Mouse (Mus musculus) testis, adult 2 months (tissue): Measurements from ENCODE around the gene Car12. TPM values are rescaled to one million over a fixed set of nuclear protein-coding genes. Genes with fewer than 3 reads are reported as not detected.

ENCODE experiments used
- H3K27ac ChIP-seq: fragments of 200-500 bp; 2 replicates; pipeline ENCODE4 v1.5.1; 2012; ENCODE audit warnings: low read depth, low read length; ENCODE audit not compliant: control insufficient read depth, insufficient read depth
- H3K27me3 ChIP-seq: fragments of 200-500 bp; 2 replicates; pipeline ENCODE4 v1.6.1; 2012; ENCODE audit warnings: mild to moderate bottlenecking, low read length, moderate library complexity; ENCODE audit not compliant: control insufficient read depth, insufficient read depth
- H3K36me3 ChIP-seq: fragments of 200-500 bp; 2 replicates; pipeline ENCODE4 v1.6.1; 2012; ENCODE audit warnings: mild to moderate bottlenecking, low read length; ENCODE audit not compliant: control insufficient read depth, insufficient read depth
- H3K4me1 ChIP-seq: fragments of 200-500 bp; 2 replicates; pipeline ENCODE4 v1.6.1; 2012; ENCODE audit warnings: low read length; ENCODE audit not compliant: control insufficient read depth, insufficient read depth
- H3K4me3 ChIP-seq: fragments of 200-500 bp; 2 replicates; pipeline ENCODE4 v1.5.1; 2012; ENCODE audit warnings: low read depth, mild to moderate bottlenecking, low read length, moderate library complexity, mixed read lengths; ENCODE audit not compliant: control insufficient read depth
- CTCF ChIP-seq: fragments of 200-500 bp; IDR thresholded peaks from 2 replicates; pipeline ENCODE4 v1.5.1; 2012; ENCODE audit warnings: low read depth, mild to moderate bottlenecking, inconsistent platforms, low read length, moderate library complexity; ENCODE audit not compliant: control insufficient read depth, insufficient read depth, insufficient replicate concordance
- POLR2A ChIP-seq: fragments of 200-500 bp; IDR thresholded peaks from 2 replicates; pipeline ENCODE4 v1.6.1; 2012; ENCODE audit warnings: low read depth, mild to moderate bottlenecking, inconsistent platforms, low read length, moderate library complexity; ENCODE audit not compliant: control insufficient read depth
- polyA plus RNA-seq: library from polyadenylated mRNA; depleted of rRNA; stranded (reverse); fragments of >200 nt; gene quantifications from 2 replicates; pipeline ENCODE4 v1.2.3, GENCODE M21; 2012; rRNA removed

The Car12 gene
- 1.5 and 1.9 TPM in 2 replicates for polyA plus RNA-seq

GRCm38 (mm10) chr9:66713135-66714021, at the start of gene Car12:
Gene Car12 (plus strand): TSS chr9:66713686.
- no peak within 1 kb of the TSS for H3K27ac ChIP-seq
- H3K4me3 ChIP-seq = peak within 1 kb of the TSS; percentile 13
- H3K36me3 ChIP-seq = no peaks in the 10 kb centered on the region
- peaks cover 14% of the 10 kb centered on the region for H3K4me1 ChIP-seq
- H3K27me3 ChIP-seq = no peaks in the 10 kb centered on the region
- TF ChIP-seq CTCF (no peak), POLR2A (no peak)

DNA sequence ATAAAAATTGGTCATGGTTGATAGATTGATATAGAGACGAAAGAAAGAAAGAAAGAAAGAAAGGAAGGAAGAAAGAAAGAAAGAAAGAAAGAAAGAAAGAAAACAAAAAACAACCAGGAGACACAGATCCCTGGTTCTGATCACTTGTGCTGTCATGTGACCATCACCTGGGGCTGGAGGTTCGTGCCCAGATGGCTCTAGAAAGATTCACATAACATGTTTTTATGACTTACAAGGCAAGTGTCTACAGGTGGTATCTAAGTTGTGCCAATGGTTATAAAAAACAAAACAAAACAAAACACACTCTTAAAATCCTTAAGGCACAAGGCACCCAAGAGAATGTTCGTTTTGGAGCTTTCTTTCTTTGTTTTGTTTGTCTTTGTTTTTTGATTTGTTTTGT, 49.7 kb upstream of the Car12 start:
- Histone ChIP-seq H3K27me3 (no peaks in the 10 kb centered on the region), H3K36me3 (no peaks in the 10 kb centered on the region), H3K27ac (no peak overlapping the region), H3K4me3 (no peak overlapping the region), H3K4me1 (peaks cover 6% of the 10 kb centered on the region)
- TF ChIP-seq CTCF (no peak), POLR2A (no peak)

- H3K27ac ChIP-seq = no peak overlapping the region
- no peaks in the 10 kb centered on the region for H3K36me3 ChIP-seq
- TF ChIP-seq CTCF (peak; percentile 26; the same call in 1 of the 2 replicates), POLR2A (no peak)
- peaks cover 6% of the 10 kb centered on the region for H3K4me1 ChIP-seq
- no peaks in the 10 kb centered on the region for H3K27me3 ChIP-seq
- H3K4me3 ChIP-seq = no peak overlapping the region
Measured at GRCm38 (mm10) chr9:66664561-66664960, 48.9 kb upstream of the Car12 start.

- H3K27ac ChIP-seq = peak overlapping the region; percentile 32; the same call in 1 of the 2 replicates
- peaks cover 6% of the 10 kb centered on the region for H3K4me1 ChIP-seq
Measured at GRCm38 (mm10) chr9:66666153-66666552, 47.3 kb upstream of the Car12 start.

DNA sequence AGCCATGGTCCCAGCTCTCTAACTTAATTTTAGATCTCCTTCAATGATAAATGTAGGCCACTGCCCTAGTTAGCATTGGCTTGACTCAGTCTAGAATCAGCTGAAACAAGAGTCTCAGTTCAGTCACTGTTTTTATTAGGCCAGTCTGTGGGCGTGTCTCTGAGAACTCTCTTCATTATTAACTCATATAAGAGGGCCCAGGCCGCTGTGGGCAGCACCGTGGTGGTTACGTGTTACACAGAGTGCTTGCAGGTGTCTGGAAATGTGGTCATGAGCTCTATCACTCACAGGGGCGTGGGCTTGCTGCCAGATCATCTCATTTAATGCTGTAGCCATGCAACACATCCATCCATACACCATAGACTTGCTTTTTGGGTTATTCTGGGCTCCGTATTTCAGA, 46.4 kb upstream of the Car12 start:
- Histone ChIP-seq H3K27ac (no peak overlapping the region), H3K36me3 (no peaks in the 10 kb centered on the region), H3K4me1 (peaks cover 6% of the 10 kb centered on the region), H3K4me3 (no peak overlapping the region), H3K27me3 (no peaks in the 10 kb centered on the region)
- TF ChIP-seq POLR2A (no peak), CTCF (no peak)

More at GRCm38 (mm10) chr9:66666153-66666552, 47.3 kb upstream of the Car12 start:
- TF ChIP-seq POLR2A = no peak
- TF ChIP-seq CTCF = no peak
- Histone ChIP-seq H3K27me3 (no peaks in the 10 kb centered on the region), H3K36me3 (no peaks in the 10 kb centered on the region), H3K4me3 (no peak overlapping the region)

GRCm38 (mm10) chr9:66667868-66668267, 45.6 kb upstream of the Car12 start:
- no peaks in the 10 kb centered on the region for H3K36me3 ChIP-seq

DNA sequence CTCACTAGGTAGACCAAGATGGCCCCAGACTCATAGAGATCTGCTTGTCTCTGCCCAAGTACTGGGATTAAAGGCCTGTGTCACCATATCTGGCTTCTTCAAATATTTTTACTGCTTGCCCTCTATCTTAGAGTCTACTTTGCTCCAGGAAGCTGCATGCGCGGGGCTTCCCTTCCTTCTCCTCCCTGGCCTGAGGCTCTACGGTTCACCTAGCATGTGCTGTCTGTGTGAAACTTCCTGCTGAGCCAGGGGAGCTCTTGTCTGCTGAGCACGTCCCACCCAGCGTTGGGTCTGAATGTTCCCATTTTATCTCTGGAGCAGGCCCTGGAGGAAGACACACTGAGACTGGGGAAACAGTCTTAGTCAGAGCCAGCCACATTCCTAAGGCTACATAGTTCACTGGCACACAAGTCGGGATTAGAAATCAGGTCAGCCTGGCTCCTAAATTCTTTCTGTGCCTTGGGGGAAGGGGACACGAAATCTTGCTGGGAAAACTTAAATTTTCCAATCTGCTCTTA, 43.9 kb upstream of the Car12 start:
- H3K27ac ChIP-seq = no peak overlapping the region
- H3K4me3 ChIP-seq = no peak overlapping the region
- TF ChIP-seq CTCF (no peak), POLR2A (no peak)
- peaks cover 6% of the 10 kb centered on the region for H3K4me1 ChIP-seq
- H3K27me3 ChIP-seq = no peaks in the 10 kb centered on the region
- no peaks in the 10 kb centered on the region for H3K36me3 ChIP-seq

More at GRCm38 (mm10) chr9:66667868-66668267, 45.6 kb upstream of the Car12 start:
- peaks cover 6% of the 10 kb centered on the region for H3K4me1 ChIP-seq
- no peak overlapping the region for H3K27ac ChIP-seq
- no peaks in the 10 kb centered on the region for H3K27me3 ChIP-seq
- H3K4me3 ChIP-seq = no peak overlapping the region
- TF ChIP-seq CTCF = no peak
- no peak for TF ChIP-seq POLR2A
